Mouse (Mus musculus): ENCODE measurements around the gene Sdhb. TPM values are rescaled to one million over a fixed set of nuclear protein-coding genes. Genes with fewer than 3 reads are reported as not detected.

Sdhb gene
- total RNA-seq (2021) = 100 to 1,000 TPM; 175 to 186 TPM

DNA sequence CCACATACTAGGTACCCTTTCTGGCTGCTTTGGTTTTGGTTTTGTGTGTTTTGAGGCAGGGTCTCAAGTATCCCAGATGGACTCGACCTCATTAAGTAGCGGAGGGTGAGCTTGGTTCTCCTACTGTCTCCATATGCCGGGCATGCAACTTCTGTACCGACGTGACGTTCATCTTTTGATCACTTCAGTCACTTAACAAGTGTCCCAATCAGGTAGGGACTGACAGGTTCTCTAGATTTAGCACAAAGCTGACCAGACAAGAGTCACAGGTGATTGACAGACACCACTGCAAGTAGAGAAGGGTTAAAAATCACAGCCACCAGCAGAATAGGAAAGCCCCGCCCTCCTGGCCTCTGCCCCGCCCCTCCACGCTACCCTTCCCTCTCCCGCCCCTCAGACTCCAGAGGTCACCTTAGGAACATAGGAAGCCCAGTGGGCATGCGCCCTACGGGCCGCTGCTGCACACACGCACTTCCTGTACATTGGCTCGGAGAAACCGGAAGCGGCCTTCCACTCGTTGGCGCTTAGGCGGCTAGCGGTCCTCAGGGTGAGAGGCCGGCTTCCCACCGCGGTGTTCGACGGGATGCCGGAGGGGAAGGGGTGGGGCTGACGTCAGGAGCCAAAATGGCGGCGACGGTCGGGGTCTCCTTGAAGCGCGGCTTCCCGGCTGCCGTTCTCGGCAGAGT is at the start of gene Sdhb:
Gene Sdhb, plus strand, starts transcription at position 423 of the 686 bp plus-strand sequence.
- DNase-seq = peak; percentile 97

DNA sequence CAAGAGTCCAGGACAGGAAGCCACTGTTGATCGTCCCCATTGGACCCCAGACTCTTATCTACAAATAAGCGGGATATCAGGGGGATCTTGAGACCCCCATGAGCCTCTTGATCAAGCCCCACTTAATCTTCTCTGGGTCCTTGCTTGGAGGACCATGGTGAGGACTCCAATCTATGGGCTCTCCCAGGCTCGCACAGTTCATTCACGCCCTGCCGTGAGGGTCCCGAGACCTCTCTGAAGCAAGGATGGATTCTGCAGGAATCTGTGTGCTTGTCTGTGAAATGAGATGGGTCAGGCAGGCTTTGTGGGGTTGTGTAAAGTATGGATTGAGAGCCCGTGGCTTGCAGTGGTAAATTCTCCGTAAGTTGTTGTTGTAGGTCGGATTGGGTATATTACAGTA is 49.6 kb upstream of the Sdhb start:
- DNase-seq = no peak

DNA sequence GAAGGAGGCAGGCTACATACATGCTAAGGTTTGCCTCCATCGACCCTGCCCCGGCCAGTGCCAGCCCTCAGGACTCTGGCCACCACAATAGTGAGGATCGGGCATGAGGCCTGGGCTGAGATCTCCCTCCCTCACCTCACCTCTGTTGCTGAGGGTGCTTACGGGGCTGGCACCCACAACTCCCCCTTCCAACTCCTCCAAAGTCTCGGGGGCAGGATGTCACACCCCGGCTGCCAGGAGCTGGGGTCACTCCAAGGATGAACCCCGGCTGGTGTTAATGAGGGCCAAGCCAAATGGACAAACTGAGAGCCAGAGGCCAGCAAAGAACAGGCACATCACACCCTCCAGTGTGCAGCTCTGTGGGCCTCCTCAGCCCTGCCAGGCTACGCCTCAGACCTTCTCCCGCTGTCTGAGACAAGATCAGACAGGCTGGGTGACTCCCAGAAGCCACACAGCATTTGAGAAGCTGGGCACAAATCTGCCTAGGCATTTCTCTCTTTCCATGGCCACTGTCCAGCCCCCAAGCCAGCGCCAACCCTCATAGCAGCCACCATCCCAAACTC is 48.7 kb upstream of the Sdhb start:
- DNase-seq = no peak

- peak in 1 of 2 experiments; percentile 1 for DNase-seq
Measured at GRCm38 (mm10) chr4:140913565-140913964, 47.4 kb upstream of the Sdhb start.

DNA sequence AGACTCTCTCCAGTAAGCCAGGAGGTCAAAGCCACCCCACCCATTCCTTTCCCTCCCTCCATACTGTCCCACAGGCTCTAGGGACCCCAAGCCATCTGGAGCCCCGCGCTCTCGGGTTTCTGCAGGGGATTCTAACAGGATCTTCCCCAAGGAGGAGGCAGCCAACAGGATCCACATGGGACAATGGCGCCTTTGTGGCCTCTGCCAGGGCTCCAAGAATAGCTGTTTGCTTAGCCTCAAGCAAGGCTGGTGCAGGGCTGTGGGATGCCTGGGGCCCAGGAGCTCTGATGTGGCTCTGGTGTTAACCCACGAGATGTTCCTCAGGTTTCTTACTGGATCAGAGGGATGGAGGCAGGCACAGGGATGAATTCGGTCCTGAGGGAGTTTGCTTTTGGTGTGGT is 46.3 kb upstream of the Sdhb start:
- DNase-seq = peak in 1 of 2 experiments; percentile 52

- peak in 1 of 2 experiments; percentile 2 for DNase-seq
Measured at GRCm38 (mm10) chr4:140915235-140915634, 45.8 kb upstream of the Sdhb start.

DNA sequence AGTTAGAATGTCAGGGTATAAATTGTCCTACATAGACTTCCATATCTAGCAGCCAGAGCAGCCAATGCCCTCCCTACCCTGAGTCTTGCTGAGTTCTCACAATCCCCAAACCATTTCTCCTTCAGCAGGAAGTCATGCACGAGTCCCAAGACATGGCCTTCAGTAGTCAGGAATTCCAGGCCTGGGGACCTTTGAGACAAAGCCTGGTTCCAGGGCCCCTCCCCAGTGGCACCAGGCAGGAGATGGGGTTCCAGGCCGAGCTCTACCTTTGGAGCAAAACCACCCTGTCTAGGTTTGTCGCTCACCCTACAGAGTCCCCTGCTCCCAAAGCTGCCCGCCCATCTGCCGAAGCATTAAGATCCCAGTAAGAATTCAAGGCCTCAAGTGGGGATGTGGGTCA is 44.7 kb upstream of the Sdhb start:
- peak in 1 of 2 experiments; percentile 0 for DNase-seq

- DNase-seq = peak in 1 of 2 experiments; percentile 0
Measured at GRCm38 (mm10) chr4:140917451-140917850, 43.6 kb upstream of the Sdhb start.

DNA sequence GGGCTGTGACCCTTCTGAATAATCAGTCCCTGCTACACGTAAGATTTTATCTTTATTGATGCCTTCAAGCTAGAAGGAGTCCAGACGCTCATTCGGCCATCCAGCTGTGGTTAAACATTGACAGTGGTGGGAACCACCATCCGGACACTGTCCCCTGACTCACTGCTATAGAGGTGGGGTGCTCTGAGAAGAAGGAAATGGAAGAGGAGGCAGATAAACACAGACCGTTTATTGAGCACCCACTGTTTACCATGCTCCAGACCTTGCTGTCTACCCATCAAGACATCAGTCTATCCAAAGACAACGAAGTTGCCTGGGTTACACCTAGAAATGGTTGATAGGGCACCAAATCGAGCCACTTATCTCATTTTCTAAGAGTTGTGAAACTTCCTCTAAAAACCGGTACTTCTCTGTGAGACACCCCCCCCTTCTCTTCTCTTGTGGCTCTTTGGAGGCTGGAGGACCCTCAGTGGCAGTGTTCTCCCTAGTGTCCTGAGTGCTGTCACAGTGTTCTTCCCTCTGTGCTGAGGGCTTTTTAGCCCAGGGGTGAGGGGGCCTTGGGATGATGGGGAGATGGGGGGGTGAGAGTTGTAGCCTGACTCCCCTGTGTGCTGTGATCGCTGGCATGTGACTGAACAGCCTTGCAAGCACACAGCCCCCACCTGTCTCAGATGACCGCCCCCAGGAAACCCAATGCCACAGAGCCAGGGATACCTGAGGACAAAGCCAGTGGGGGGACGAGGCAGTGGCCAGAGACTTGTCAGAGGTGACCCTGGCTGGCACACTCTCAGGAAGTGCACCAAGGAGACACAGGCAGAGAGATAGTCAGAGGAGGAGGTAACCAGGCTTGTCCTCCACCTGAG is 40.8 kb upstream of the Sdhb start:
- DNase-seq = no peak

DNA sequence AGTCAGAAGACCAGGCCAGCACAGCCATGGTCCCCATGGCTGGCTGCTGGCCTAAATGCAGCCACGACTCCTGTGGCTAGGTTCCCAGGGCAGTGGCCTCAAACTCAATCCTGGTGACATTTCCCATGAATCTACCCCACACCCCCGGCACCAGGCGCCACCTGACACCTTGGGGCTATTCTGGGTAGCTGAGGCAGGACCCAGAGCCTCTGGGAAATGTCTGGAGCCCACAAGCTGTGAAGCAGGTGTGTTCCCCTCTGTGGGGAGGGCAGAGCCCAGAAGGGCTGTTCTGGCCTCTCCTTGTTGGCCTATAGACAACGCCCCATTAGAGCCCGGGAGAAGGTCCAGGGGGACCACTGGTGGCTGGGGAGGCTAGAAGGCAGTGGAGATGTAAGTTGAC is 38.5 kb upstream of the Sdhb start:
- DNase-seq = no peak

DNA sequence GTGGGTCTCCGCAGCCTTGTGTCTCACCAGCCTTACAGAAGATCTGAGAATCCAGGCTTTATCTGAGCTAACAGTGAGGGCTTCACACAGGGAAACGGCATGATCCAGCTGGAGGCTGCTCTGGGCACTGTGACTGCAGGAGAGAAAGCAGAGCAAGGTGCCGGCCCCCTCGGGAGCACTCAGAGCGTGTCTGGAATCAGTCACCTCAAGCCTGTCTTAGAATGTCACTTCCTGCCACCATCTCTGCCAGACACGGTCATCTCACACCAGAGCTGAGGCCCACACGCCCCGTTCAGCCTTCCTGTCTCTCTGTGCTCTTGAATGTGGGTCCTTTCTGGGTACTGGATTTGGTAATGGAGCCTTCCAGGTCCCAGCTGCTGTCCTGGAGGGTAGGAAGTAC is 35.4 kb upstream of the Sdhb start:
- DNase-seq = no peak

DNA sequence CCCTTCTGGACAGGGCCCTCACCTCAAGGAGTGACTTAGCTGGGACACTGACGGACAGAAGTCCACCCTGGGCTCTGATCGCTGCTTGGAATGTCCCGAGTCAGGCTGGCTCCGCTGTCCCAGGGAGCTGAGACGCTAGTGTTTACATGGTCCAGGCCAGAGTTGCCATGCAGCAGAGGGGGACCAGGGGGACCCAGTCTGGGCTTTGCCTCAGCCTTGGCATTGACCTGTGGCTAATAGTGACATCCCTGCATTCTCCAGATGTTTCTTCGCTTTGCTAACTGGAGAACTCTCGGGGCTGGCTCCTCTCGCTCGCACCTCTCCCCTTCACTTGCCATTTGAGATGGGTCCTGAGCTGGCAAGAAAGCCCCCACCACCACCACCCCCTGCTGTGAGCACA is 32.7 kb upstream of the Sdhb start:
- DNase-seq = no peak

DNA sequence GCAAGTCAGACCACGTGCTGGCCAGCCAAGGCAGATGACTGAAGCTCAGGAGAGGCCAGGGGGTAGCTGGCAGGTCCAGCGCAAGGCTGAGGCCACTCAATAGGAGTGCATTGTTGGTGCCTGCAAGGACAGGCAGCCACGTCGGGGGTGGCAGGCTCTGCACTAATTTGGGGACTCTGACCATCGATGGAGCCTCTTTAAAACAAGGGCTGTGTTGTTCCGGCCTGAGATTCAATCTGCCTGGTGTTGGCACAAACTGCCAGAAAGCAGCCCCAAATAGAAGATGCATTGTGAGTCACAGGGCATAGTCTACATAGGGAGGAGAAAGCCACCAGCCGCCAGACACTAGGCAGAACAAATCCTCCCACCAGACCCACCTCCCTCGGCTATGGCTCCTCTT is 31.3 kb upstream of the Sdhb start:
- DNase-seq = peak; percentile 60 to 71

DNA sequence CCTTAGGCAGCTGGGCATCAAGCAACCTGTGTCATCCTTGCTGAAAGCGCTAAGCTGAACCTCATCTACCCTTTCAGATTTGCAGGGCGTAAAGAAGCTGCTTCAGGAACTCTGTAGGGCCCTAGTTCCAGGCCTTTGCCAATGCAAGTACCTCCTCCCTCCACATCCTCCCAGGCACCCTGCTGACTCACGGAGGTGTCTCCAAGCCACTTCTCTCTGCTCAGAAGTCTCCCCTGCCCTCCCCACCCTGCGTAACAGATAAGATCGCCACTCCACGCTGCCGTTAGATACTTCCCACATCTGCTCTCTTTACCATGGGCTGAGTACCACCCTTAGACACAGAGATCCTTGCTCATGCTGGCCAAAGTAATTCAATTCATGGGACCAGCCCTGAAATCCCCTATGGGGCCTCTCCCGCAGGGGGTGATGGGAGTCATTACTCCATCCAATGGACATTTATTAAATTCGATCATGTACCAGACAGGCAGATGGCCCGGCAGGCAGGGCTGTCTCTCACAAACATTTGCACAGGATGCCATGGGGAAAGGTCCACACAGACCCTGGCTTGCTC is 30.0 kb upstream of the Sdhb start:
- no peak for DNase-seq

GRCm38 (mm10) chr4:140935643-140936042 is 25.4 kb upstream of the Sdhb start:
- DNase-seq = no peak

DNA sequence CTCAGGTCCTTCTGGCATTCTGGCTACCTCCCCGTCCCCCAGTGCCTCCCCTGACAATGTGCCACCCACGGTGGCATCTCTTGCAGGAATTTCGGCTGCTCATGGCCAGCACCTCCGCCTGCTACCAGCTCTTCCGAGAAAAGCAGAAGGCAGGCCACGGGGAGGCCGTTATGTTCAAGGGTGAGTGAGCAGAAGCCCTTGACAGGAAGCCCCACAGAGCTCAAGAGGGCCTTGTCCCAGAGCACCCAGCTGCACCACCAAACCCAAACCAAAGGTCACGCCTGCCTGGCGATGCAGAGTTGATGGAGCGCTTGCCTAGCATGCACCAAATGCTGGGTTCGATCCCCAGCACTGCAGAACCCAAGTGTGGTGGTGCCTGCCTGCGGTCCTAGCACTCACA is 16.6 kb upstream of the Sdhb start:
- DNase-seq = no peak

- no peak for DNase-seq
Measured at GRCm38 (mm10) chr4:140944961-140945442, 16.0 kb upstream of the Sdhb start.

- no peak for DNase-seq
Measured at GRCm38 (mm10) chr4:140945571-140945970, 15.4 kb upstream of the Sdhb start.

DNA sequence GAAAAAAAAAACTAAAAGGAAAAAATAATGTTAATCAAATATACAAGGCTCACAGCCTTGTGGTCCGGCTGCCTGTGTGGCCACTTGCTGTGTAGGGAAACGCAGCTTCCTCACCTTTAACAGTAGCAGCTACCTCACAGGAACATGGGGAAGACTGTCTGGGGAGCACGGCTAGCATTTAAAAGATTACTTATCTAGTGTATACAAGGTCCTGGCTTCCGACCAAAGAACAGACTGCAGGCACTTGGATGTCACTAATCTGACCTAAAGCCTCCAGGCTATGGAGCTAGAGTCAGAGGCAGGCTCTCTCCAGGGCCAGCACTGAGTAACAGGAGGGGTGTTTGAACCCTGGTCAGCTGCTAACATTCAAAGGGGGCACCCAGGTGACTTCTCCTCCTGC is 15.0 kb upstream of the Sdhb start:
- no peak for DNase-seq

DNA sequence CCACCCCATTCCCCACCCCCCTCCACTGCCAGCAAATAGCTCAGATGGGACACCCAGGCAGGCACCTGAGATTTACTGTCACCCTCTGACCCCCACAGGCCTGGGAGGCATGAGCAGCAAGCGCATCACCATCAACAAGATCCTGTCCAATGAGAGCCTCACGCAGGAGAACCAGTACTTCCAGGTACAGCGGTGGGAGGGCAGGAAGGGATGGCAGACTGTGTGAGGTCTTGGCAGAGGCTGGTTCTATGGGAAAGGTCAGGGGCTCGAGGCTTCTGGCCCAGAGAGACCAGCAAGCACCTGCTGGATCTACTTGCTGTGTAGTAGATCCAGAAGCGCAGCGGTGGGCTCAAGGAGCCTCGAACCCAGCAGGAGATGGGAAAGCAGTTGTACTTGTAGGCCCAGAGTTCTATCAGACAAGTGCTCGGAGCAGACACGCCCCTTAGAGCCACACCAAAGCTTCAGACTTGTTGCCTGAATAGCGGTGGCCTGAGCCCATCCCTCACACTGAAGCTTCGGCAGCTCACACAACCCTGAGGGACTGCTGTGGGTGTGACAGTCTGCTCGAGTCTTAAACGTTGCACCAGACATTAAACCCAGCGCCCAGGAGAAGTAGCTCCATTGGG is 14.3 kb upstream of the Sdhb start:
- no peak for DNase-seq

GRCm38 (mm10) chr4:140947487-140948440 is 13.2 kb upstream of the Sdhb start:
- DNase-seq = no peak

All from layer of hippocampus, postnatal 36 days (tissue).